Mouse (Mus musculus) intestine, embryonic 16.5 days (tissue): Measurements from ENCODE around the gene Nexn. TPM values are rescaled to one million over a fixed set of nuclear protein-coding genes. Genes with fewer than 3 reads are reported as not detected.
A peak's percentile ranks its signal among the peaks of the same experiment; 100 is the strongest.

Experiments used
- ATAC-seq: fragments of 200-750 bp; cut with Nextera tagmentation; 2 replicates; pipeline ENCODE4 v1.8.0; 2017; ENCODE audit warnings: moderate TSS enrichment, moderate library complexity
- H3K27ac ChIP-seq: fragments of 300-500 bp; sonication (generic); 2 replicates; pipeline ENCODE4 v1.5.1; 2014; ENCODE audit warnings: mild to moderate bottlenecking, low read length
- H3K27me3 ChIP-seq: fragments of 300-500 bp; sonication (generic); replicated peaks from 2 replicates; pipeline ENCODE4 v1.6.1; 2014; ENCODE audit warnings: low read length, control low read depth, mixed read lengths; ENCODE audit not compliant: control insufficient read depth, insufficient read depth
- H3K36me3 ChIP-seq: fragments of 300-500 bp; sonication (generic); 2 replicates; pipeline ENCODE4 v1.6.1; 2014; ENCODE audit warnings: low read length, control low read depth; ENCODE audit not compliant: control insufficient read depth, insufficient read depth
- H3K4me1 ChIP-seq: fragments of 300-500 bp; sonication (generic); 2 replicates; pipeline ENCODE4 v1.6.1; 2014; ENCODE audit warnings: low read length, control low read depth, mixed read lengths; ENCODE audit not compliant: control insufficient read depth, insufficient read depth
- H3K4me2 ChIP-seq: fragments of 300-500 bp; sonication (generic); 2 replicates; pipeline ENCODE4 v1.6.1; 2014; ENCODE audit warnings: low read depth, low read length, control low read depth
- H3K4me3 ChIP-seq: fragments of 300-500 bp; sonication (generic); 2 replicates; pipeline ENCODE4 v1.5.1; 2014; ENCODE audit warnings: mild to moderate bottlenecking, low read length
- H3K9ac ChIP-seq: fragments of 300-500 bp; sonication (generic); 2 replicates; pipeline ENCODE4 v1.6.1; 2014; ENCODE audit warnings: low read depth, low read length
- H3K9me3 ChIP-seq: fragments of 300-500 bp; sonication (generic); 2 replicates; pipeline ENCODE4 v1.6.1; 2016; ENCODE audit warnings: low read length, control low read depth; ENCODE audit not compliant: control insufficient read depth
- WGBS: fragments of 180-500 bp; shearing (Covaris S2); extraction: QIAGEN DNeasy Blood & Tissue Kit; methylation state at CpG from one replicate; pipeline ENCODE4 v1.1.7; 2014; 5-methylcytosine and 5-hydroxymethylcytosine counted together
- polyA plus RNA-seq: library from polyadenylated mRNA; unstranded; fragments of >200 nt; fragmentation: Nextera tagmentation; extraction: Ambion mirVana; gene quantifications from 2 replicates; pipeline ENCODE4 v1.2.1, GENCODE M21; 2015

Nexn gene
- polyA plus RNA-seq, 1 experiment from 2014 or later: 21.6 TPM

DNA sequence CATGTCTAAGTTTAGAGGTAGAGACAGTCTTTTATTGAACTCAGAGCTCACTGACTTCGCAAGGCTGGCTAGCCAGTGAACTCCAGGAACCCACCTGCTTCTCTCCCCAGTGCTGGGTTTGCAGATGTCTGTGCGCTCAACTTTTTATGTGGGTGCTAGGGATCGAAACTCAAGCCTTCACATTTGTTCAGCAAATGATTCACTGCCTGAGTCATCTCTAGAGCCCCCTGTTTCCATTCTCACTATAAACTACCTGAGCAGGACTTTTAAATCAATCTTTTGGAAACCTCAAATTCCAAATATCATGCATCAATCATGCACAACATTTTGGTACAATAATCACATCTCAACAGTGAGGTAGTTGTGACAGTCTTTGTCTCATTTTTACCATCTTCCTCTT lies 8.6 kb downstream of the Nexn start:
- 0 out of 2 replicates have a peak, but pooled peaks cover 3% of the 10 kb centered on the region for H3K4me1 ChIP-seq
- H3K27ac ChIP-seq: no peak overlapping the region
- no peak for ATAC-seq
- H3K36me3 ChIP-seq: no peaks in the 10 kb centered on the region
- no peak overlapping the region for H3K4me3 ChIP-seq
- H3K9ac ChIP-seq: no peak overlapping the region
- no peak overlapping the region for H3K4me2 ChIP-seq
- H3K9me3 ChIP-seq: no peaks in the 10 kb centered on the region
- no peaks in the 10 kb centered on the region for H3K27me3 ChIP-seq
- WGBS: 85% methylated on average over 3 of the region's 3 CpGs

DNA sequence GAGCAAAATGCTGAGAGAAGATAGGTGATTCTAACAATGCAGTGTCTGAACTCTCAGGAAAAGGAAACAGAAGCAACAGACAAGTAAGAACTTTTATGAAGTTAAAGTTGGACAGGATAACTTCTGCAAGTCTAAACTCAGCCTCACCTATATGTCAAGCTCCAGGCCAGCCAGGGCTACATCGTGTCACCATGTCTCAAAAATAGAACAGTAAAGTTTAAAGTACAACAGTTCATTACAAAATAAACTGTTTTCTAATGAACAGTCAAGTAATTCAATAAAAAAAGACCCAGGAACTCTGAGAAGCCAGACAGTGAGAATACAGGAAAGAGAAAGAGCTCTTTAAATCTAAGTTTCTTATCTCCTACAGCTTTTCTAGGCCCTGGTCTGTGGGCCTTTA lies 15.7 kb downstream of the Nexn start:
- ATAC-seq: no peak
- Histone ChIP-seq H3K9me3 (no peaks in the 10 kb centered on the region), H3K4me3 (no peak overlapping the region), H3K9ac (no peak overlapping the region), H3K27me3 (no peaks in the 10 kb centered on the region), H3K4me1 (no peaks in the 10 kb centered on the region), H3K27ac (no peak overlapping the region), H3K36me3 (no peaks in the 10 kb centered on the region), H3K4me2 (no peak overlapping the region)
- WGBS: 90% methylated on average over 1 of the region's 1 CpGs

GRCm38 (mm10) chr3:152247708-152248107 lies 18.4 kb downstream of the Nexn start:
- no peak for ATAC-seq
- Histone ChIP-seq H3K4me1 (no peaks in the 10 kb centered on the region), H3K27ac (no peak overlapping the region), H3K27me3 (no peaks in the 10 kb centered on the region), H3K4me2 (no peak overlapping the region), H3K36me3 (no peaks in the 10 kb centered on the region), H3K4me3 (no peak overlapping the region), H3K9ac (no peak overlapping the region), H3K9me3 (no peaks in the 10 kb centered on the region)
- WGBS: 89% methylated on average over 12 of the region's 12 CpGs

GRCm38 (mm10) chr3:152245273-152245910 lies 20.8 kb downstream of the Nexn start:
- no peak overlapping the region for H3K4me2 ChIP-seq
- ATAC-seq: no peak
- 76% methylated on average over 5 of the region's 5 CpGs for WGBS
- no peaks in the 10 kb centered on the region for H3K9me3 ChIP-seq
- H3K36me3 ChIP-seq: no peaks in the 10 kb centered on the region
- H3K27me3 ChIP-seq: no peaks in the 10 kb centered on the region
- H3K27ac ChIP-seq: no peak overlapping the region
- H3K9ac ChIP-seq: no peak overlapping the region
- H3K4me3 ChIP-seq: no peak overlapping the region
- 0 out of 2 replicates have a peak, but pooled peaks cover 3% of the 10 kb centered on the region for H3K4me1 ChIP-seq

GRCm38 (mm10) chr3:152243304-152243703 lies 22.8 kb downstream of the Nexn start:
- no peaks in the 10 kb centered on the region for H3K27me3 ChIP-seq
- H3K27ac ChIP-seq: no peak overlapping the region
- H3K9ac ChIP-seq: no peak overlapping the region
- WGBS: 67% methylated on average over 4 of the region's 4 CpGs
- no peaks in the 10 kb centered on the region for H3K9me3 ChIP-seq
- ATAC-seq: no peak
- H3K4me2 ChIP-seq: no peak overlapping the region
- H3K36me3 ChIP-seq: peaks cover 2% of the 10 kb centered on the region; the same call in 1 of the 2 replicates
- H3K4me1 ChIP-seq: 0 out of 2 replicates have a peak, but pooled peaks cover 3% of the 10 kb centered on the region
- no peak overlapping the region for H3K4me3 ChIP-seq

GRCm38 (mm10) chr3:152241098-152241497 lies 25.1 kb downstream of the Nexn start:
- no peak overlapping the region for H3K4me3 ChIP-seq
- no peaks in the 10 kb centered on the region for H3K9me3 ChIP-seq
- H3K36me3 ChIP-seq: peaks cover 5% of the 10 kb centered on the region; the same call in 1 of the 2 replicates
- H3K4me1 ChIP-seq: 0 out of 2 replicates have a peak, but pooled peaks cover 3% of the 10 kb centered on the region
- no peak overlapping the region for H3K4me2 ChIP-seq
- H3K27ac ChIP-seq: no peak overlapping the region
- no peaks in the 10 kb centered on the region for H3K27me3 ChIP-seq
- WGBS: 55% methylated on average over 3 of the region's 3 CpGs
- no peak for ATAC-seq
- no peak overlapping the region for H3K9ac ChIP-seq

- H3K4me3 ChIP-seq: no peak overlapping the region
- peaks cover 5% of the 10 kb centered on the region; the same call in 1 of the 2 replicates for H3K36me3 ChIP-seq
- no peaks in the 10 kb centered on the region for H3K9me3 ChIP-seq
- H3K9ac ChIP-seq: no peak overlapping the region
- no peaks in the 10 kb centered on the region for H3K27me3 ChIP-seq
- H3K4me2 ChIP-seq: no peak overlapping the region
- H3K27ac ChIP-seq: no peak overlapping the region
- ATAC-seq: no peak
- WGBS: 95% methylated on average over 1 of the region's 1 CpGs
- H3K4me1 ChIP-seq: 0 out of 2 replicates have a peak, but pooled peaks cover 3% of the 10 kb centered on the region
Measured at GRCm38 (mm10) chr3:152239592-152239991, 26.6 kb downstream of the Nexn start.

DNA sequence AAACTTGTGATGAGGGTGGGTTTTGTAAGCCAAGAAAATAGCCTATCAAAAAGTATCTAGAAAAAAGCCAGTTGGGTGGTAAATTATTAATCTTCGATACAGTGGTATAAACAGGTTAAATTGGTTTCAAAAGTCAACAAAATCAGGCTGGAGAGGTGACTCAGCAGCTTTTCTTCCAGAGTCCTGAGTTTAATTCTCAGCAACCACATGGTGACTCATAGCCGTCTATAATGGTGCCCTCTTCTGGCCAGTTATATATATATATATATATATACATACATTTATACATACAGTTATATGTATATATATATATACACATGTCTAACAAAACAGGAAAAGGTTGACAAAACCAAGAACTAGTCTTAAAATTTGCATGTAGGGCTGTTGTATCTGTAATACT lies 27.3 kb downstream of the Nexn start:
- peaks cover 5% of the 10 kb centered on the region; the same call in 1 of the 2 replicates for H3K36me3 ChIP-seq
- H3K27ac ChIP-seq: no peak overlapping the region
- H3K9ac ChIP-seq: no peak overlapping the region

GRCm38 (mm10) chr3:152235805-152236204 lies 30.3 kb downstream of the Nexn start:
- no peaks in the 10 kb centered on the region for H3K27me3 ChIP-seq
- no peak overlapping the region for H3K4me2 ChIP-seq
- no peak overlapping the region for H3K4me3 ChIP-seq
- H3K9me3 ChIP-seq: no peaks in the 10 kb centered on the region
- peaks cover 2% of the 10 kb centered on the region; the same call in 1 of the 2 replicates for H3K4me1 ChIP-seq
- WGBS: 89% methylated on average over 1 of the region's 1 CpGs
- H3K9ac ChIP-seq: no peak overlapping the region
- peaks cover 10% of the 10 kb centered on the region; the same call in 1 of the 2 replicates for H3K36me3 ChIP-seq
- H3K27ac ChIP-seq: no peak overlapping the region
- no peak for ATAC-seq

More for the DNA sequence above, 27.3 kb downstream of the Nexn start:
- Histone ChIP-seq H3K9me3 (no peaks in the 10 kb centered on the region), H3K4me1 (0 out of 2 replicates have a peak, but pooled peaks cover 3% of the 10 kb centered on the region), H3K4me2 (no peak overlapping the region), H3K4me3 (no peak overlapping the region), H3K27me3 (no peaks in the 10 kb centered on the region)
- 46% methylated on average over 2 of the region's 2 CpGs for WGBS
- ATAC-seq: peak; percentile 75
